Mouse (Mus musculus) CD8-positive naive resting alpha-beta T cell, adult 2 months (primary cell): ENCODE results near the gene Ap4b1.

ENCODE experiments used
- DNase-seq, 2 experiments: peaks; one replicate each; pipeline ENCODE4 v3.0.0; 2022; ENCODE audit warnings: low read depth in 2 of 2, low spot score in 2 of 2

Ap4b1 gene

DNA sequence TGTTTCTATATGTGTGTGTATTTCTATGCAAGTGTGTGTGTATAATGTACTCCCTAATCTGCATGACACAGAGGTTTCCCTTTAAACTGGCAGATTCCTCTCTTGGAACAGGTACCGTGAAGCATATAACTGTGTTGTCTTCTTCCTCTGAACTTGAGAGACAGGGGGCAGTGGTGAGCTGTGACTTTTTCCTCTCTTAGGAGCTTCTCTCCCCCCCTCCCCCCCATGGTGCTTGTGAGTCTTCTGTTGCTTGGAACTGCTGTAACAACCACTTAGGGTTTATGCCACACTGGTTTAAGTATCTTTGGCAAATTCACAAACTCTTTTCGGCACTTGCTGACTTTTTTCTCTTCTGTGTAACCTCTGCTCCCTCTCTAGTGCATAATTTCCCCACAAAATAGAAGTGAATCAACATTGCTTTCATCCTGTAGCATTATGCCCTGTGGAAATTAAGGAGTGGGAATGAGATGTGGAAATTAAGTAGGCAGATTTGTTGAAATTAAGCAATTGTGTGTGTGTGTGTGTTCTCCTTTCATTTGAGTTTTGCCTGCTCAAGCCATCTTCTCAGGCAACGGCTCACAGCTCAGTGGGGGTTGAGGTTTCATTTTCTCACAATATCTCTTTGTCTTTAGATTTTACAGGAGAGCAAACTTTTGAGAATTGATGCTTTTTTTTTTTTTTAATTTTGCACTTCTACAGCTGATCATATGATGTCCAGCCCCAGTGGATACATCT lies 43.4 kb downstream of the Ap4b1 start:
- DNase-seq = peak; percentile 73 to 87

DNA sequence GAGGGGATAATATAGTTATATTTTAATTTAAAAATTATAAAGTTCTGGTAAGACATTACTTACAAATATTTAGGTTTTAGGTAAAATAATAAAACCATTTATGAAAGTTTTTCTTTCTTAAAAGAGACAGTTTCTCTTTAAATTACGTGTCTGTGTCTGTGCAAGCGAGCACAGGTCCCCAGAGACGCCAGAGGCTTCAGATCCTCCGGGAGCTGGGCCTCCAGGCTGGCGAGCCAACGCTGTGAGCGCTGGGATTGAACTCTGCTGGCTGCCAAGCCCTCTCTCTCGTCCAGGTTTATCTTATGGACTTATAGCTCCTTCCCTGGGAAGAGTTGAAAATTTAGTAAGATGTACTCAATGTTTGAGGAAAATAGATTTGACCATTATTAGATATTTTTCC lies 44.5 kb downstream of the Ap4b1 start:
- DNase-seq = no peak

DNA sequence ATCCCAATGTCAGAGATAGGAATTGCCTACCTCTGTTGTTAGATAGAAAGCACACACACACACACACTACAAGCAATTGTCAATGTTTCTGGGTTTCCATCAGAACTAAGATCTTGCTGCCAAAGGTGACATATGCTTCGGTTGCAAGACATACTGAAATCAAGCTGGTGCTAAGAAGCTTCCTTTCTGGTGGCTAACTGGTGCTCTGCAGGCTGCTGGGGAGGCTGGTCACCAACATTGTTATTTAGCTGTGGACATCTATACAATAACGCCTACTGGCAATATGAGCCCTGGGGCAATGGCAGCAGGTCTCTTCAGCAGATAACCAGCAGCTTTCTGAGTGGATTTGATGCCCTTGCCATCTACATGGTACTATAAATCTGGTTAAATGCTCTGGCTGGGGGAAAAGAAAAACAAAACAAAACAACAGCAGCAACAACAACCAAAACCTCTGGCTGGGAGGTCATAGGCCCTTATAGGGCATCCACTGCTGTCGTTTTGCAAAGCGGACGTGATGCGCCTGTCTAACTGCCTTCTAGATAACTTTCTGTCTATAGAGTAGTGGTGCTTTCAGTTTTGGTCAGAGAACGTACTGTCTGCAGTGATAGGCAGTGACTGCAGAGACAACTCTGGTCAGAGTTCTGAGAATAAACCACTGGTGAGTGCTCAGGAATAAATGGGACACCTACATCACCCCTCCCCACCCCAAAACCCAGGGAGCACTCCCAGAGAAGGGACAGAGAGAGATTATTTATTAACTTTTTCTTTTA lies 47.9 kb downstream of the Ap4b1 start:
- DNase-seq = no peak

DNA sequence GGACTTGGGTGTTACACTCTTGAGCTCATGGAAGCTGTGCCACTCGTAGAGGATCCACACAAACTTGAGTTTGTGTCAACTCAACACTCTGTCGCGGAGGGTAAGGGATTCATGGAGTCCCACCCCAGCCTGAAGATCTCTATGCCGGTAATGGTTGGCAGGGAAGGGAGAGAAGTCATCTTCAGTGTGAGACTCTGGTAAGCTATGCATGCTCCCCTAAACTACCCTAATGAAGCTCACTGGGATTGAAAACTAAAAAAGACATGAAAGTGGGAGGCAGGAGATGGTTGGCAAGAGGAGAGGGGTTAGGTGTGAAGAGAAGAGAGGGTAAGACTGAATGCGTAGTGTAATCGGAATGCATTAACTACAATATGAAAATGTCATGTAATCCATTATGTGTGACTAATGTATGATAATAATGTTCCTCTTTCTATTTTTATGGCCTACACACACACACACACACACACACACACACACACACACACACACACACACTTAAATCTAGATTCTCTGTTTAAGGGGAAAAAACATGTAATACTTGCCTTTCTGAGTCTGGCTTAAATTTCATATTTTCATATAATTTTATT lies 48.8 kb downstream of the Ap4b1 start:
- DNase-seq = no peak

DNA sequence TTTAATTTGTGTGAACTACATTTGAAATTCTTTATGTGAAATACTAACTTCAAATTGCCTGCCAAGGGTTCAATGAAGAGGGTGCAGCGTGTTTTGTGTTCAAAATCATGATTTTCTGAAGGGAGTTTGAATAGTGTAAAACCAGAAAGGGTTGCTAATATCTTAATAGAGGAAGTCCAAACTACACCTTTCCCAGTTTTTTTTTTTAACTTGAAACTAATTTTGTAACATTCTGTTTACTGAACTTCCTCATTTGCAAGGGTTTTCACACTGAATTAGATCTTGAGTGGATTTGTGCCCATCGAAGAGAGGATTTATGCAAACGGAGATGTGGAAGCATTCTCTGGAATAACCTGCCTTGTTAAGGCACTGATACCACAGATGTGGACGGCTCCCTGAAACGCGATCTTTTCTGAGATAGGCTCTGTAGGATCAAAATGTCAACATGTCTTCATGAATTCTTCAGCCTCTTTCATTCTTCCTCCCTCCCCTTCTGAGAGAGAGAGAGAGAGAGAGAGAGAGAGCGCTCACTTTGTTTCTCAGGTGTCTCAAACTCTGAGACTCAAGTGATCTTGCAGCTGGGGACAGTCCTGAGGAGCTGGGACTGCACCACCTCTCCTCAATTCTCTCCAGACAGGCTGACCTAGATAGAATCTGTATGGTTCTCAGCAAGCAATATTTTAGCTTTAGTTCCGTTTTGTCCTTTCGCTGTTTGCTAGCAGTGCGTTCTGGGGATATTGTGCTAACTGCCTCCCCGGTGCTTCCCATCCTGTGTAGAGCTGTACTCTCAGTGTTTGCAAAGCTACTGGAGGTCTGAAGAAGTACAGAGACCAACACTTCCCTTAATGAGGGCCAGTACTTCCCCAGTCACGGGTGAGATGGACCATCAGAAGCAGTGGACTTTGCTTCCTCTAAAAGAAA lies 49.8 kb downstream of the Ap4b1 start, which contains the start of gene Ptpn22:
Gene Ptpn22, plus strand, starts transcription at position 915 of the 921 bp plus-strand sequence.
- peak; percentile 44 to 47 for DNase-seq

DNA sequence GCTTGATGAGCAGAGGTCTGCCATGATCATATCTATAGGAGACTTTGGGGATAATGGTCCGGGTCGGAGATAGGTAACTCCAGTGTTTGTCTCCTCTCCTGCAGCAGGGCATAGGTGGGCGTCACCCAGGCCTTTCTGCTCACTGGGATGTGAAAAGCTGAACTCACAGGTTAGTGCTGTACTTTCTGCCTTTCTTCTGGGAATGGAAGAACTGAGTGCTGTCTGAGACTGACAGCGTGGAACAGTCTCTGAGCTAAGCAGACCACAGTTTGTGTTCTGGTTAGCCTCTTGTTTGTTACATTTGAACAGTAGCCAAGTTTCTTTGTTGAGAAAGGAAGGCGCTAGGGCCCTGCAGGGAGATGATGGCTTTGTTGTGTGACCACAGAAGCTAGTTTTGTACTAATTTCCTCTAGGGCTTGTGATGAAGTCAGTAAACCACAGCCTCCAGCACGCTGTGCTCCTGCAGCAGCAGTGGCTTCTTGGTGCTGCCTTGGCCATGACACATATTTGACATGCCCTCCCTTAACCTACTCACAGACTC lies 50.6 kb downstream of the Ap4b1 start:
- DNase-seq = peak; percentile 84 to 89

DNA sequence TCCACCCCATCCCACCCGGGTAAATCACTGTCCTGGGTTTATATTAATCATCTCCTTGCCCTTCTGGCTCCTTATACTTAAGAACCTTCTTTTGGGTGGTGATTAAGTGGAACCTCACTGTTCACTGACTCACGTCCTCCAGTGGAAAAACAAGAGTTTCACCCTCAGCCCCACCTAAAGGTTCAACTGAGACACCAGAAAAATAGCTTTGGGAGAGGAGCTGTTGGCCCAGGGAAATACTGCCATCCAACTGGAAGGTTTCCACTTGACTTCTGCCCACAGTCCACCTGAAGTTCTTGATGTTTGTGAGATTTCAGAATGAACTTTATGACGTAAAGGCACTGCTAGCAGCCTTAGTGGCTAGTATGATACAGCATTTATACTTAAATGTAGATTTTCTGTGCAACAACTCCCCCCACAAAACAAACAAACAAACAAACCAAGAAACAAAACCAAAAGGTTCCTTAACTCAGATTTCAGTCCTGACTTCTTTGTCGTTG lies 53.5 kb downstream of the Ap4b1 start:
- no peak for DNase-seq

DNA sequence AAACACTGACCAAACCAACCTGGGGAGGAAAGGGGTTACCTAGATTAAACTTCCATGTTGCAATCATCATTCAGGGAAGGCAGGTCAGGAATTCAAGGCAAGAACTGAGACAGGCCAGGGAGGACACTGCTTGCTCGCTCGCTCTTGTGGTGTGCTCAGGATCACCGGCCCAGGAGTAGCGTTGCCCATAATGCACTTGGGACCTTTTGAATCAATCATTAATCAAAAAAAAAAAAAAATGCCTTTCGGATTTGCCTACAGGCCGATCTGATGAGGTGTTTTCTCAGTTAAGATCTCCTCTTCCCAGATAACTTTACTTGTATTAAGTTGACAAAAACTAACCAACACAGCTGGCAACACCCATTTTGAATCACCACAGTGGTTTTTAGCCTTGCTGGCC lies 54.9 kb downstream of the Ap4b1 start:
- DNase-seq = no peak

DNA sequence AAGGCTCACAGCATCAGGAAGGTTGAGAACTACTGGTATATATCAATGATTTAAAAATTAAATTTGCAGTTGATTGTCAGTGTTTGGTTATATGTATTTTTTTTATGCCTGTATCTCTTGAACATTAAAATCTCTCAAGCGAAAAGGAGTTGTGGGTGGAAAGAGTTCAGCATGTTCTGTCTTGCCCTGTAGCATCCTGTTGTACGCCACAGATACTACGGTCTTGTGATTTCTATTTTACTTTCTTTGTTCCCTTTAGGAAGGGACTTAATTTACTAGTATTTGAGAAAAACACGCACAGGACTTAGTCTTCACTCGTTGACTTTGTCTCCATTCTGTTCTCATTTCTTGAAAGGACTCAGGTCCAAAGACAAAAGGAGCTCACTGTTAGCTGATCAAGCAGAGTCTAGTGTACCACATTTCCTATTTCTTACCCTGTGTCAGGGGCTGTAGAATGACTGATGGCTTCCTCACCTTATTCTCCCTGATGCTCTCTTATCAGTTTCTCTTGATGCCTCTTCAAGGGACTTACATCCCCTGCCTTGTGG lies 58.2 kb downstream of the Ap4b1 start:
- DNase-seq = no peak

DNA sequence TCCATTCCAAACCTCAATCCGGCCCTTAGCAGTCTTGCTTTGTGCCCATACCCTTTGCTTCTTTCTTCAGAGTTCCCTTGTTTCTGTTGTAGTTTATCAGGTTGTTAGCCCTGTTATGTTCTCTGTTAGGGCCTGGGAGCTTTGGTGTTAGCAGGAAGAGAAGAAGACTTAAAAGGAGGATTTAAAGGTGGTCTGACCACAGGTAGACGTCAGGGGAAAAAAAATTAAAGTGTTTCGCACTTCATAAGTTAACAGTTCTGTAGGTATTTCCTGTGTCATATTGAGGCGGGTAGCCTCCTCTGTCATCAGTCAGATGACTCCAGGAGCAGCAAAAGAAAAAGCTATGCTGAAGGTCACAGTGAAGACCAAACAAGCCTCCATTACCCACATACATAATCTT lies 58.7 kb downstream of the Ap4b1 start:
- DNase-seq = peak; percentile 74 to 79
